Mouse (Mus musculus) stomach, embryonic 14.5 days (tissue): ENCODE measurements around the gene Scn9a. TPM values are rescaled to one million over a fixed set of nuclear protein-coding genes. Genes with fewer than 3 reads are reported as not detected.

Source experiments
- ATAC-seq: fragments of 200-750 bp; cut with Nextera tagmentation; 2 replicates; pipeline ENCODE4 v1.8.0; 2017; ENCODE audit warnings: low read depth, moderate TSS enrichment; ENCODE audit not compliant: insufficient number of reproducible peaks, insufficient read depth, low FRiP score
- H3K27ac ChIP-seq: fragments of 300-500 bp; sonication (generic); 2 replicates; pipeline ENCODE4 v1.5.1; 2014; ENCODE audit warnings: mild to moderate bottlenecking, low read length, moderate library complexity, mixed read lengths
- H3K27me3 ChIP-seq: fragments of 300-500 bp; sonication (generic); 2 replicates; pipeline ENCODE4 v1.6.1; 2014; ENCODE audit warnings: low read length, control low read depth, mixed read lengths; ENCODE audit not compliant: control insufficient read depth, insufficient read depth
- H3K36me3 ChIP-seq: fragments of 300-500 bp; sonication (generic); 2 replicates; pipeline ENCODE4 v1.6.1; 2014; ENCODE audit warnings: mild to moderate bottlenecking, control low read depth, low read length, moderate library complexity, mixed read lengths; ENCODE audit not compliant: control insufficient read depth, insufficient read depth
- H3K4me1 ChIP-seq: fragments of 300-500 bp; sonication (generic); 2 replicates; pipeline ENCODE4 v1.6.1; 2014; ENCODE audit warnings: low read length, control low read depth, mixed read lengths; ENCODE audit not compliant: control insufficient read depth, insufficient read depth
- H3K4me2 ChIP-seq: fragments of 300-500 bp; sonication (generic); replicated peaks from 2 replicates; pipeline ENCODE4 v1.6.1; 2014; ENCODE audit warnings: low read depth, low read length, control low read depth
- H3K4me3 ChIP-seq: fragments of 300-500 bp; sonication (generic); 2 replicates; pipeline ENCODE4 v1.5.1; 2014; ENCODE audit warnings: low read depth, low read length, control low read depth
- H3K9ac ChIP-seq: fragments of 300-500 bp; sonication (generic); replicated peaks from 2 replicates; pipeline ENCODE4 v1.6.1; 2014; ENCODE audit warnings: low read depth, mild to moderate bottlenecking, control low read depth, low read length, moderate library complexity, mixed read lengths
- H3K9me3 ChIP-seq: fragments of 300-500 bp; sonication (generic); 2 replicates; pipeline ENCODE4 v1.6.1; 2016; ENCODE audit warnings: low read depth, low read length, control low read depth; ENCODE audit not compliant: control insufficient read depth
- WGBS: fragments of 180-500 bp; shearing (Covaris S2); extraction: QIAGEN DNeasy Blood & Tissue Kit; methylation state at CpG from one replicate; pipeline ENCODE4 v1.1.7; 2014; 5-methylcytosine and 5-hydroxymethylcytosine counted together
- polyA plus RNA-seq: library from polyadenylated mRNA; unstranded; fragments of >200 nt; fragmentation: Nextera tagmentation; extraction: Ambion mirVana; gene quantifications from 2 replicates; pipeline ENCODE4 v1.2.1, GENCODE M21; 2014

Scn9a gene
- polyA plus RNA-seq, 1 experiment from 2014 or later, result 2.0 TPM

DNA sequence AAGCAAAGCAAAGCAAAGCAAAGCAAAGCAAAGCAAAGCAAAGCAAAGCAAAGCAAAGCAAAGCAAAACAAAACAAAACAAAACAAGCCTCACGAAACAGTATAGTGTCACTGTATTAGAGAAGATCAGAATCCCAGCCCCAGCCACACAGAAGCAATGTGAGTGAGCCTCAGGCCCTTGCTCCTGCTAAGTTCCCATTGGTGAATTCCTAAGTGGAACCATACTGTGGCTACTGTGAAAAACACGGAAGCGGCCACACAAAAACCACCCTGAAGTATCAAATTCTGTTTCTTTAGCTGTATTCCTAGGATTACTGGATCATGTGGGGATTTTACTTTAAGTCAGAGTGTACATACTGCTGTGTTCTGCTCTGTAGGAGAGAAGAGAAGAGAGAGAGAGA, 198.5 kb downstream of the Scn9a start:
- Histone ChIP-seq H3K4me3 (no peak overlapping the region), H3K27me3 (no peaks in the 10 kb centered on the region), H3K4me1 (no peaks in the 10 kb centered on the region), H3K9me3 (no peaks in the 10 kb centered on the region), H3K36me3 (no peaks in the 10 kb centered on the region), H3K27ac (no peak overlapping the region), H3K4me2 (no peak overlapping the region), H3K9ac (no peak overlapping the region)
- 70% methylated on average over 3 of the region's 3 CpGs for WGBS
- ATAC-seq, result no peak

Other genes starting within 250 kb of the Scn9a start
- 0.55 and 0.56 TPM in 2 replicates for gene Scn1a, start 194.1 kb downstream of the Scn9a start, polyA plus RNA-seq
- 0.56 and 0.67 TPM in 2 replicates for gene Scn7a, start 150.0 kb upstream of the Scn9a start, polyA plus RNA-seq